Mouse (Mus musculus): ENCODE results near the gene Krt73.

GRCm38 (mm10) chr15:101786360-101786759, 15.8 kb downstream of the Krt73 start, which contains the start of gene Krt72:
- TF ChIP-seq CTCF (IDR thresholded peaks at IDR 0.05; ENCODE audit: control insufficient read depth, insufficient read depth, insufficient read length) (no peak), MYOD1 (IDR thresholded peaks at IDR 0.05; ENCODE audit: control insufficient read depth, insufficient read length, low read depth) (no peak), CEBPB (IDR thresholded peaks at IDR 0.05; ENCODE audit: low read depth) (no peak), USF1 (IDR thresholded peaks at IDR 0.05; ENCODE audit: low read depth) (no peak), FOSL1 (IDR thresholded peaks at IDR 0.05; ENCODE audit: insufficient read depth, low read length, poor library complexity, severe bottlenecking) (no peak)

Measured in C2C12 (cell line).